Mouse (Mus musculus): ENCODE measurements around the gene Bicral.

- TF ChIP-seq CTCF (IDR thresholded peaks at IDR 0.05; ENCODE audit: insufficient read depth, low read depth, low read length), result no peak
- no peak for TF ChIP-seq POLR2A (IDR thresholded peaks at IDR 0.05; ENCODE audit: insufficient read depth, low read depth, low read length)
Measured at GRCm38 (mm10) chr17:46820628-46821027, 37.7 kb downstream of the Bicral start.
